Mouse (Mus musculus): ENCODE measurements around the gene Arhgef26.

GRCm38 (mm10) chr3:62311224-62311623 lies 26.9 kb upstream of the Arhgef26 start:
- TF ChIP-seq CTCF (IDR thresholded peaks at IDR 0.05; ENCODE audit: low read depth): no peak
- no peak for TF ChIP-seq EP300 (IDR thresholded peaks at IDR 0.05; ENCODE audit: low read depth)
